Mouse (Mus musculus): ENCODE measurements around the gene Prap1.

DNA sequence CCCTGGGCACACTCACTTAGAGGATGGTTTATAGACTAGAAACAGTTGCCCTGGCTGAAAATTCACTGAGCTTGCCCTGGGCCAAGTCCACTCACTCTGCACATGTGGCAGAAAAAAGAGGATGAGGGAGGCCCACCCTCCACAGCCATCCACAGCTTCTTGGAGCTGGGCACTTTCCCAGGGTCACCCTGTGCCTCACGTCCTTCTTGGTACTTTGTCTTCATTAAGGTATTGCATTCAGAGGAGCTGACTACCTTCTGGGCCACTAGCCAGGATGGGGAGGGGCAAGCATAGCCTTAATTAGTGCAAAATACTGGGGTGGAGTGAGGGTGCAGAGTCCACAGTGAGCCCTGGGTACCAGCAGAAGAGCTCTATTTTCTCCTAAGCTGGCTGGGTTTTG, 2.4 kb downstream of the Prap1 start:
- TF ChIP-seq CTCF (IDR thresholded peaks at IDR 0.05; ENCODE audit: low read depth) (no peak), EP300 (optimal IDR thresholded peaks at IDR 0.05) (no peak)
